In the genomic region with DNA sequence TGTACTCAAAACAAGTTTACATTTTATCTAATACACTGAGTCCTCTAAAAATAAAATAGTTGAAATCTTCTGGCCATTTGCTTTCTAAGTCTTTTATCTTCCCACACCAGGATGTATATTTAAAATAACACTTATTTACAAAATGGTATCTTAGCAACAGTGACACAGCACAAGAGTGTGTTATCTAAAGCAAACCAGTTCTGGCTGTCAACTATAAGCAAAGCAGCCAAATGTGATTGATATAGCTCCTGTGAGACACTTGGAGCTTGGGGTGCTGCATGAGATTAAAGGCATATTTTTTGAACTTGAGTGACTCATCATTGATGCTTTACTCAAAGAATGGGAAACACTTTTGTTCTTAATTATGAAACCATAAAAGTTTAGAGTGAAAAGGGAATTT, we compare ENCODE assay signal across 21 mouse cellular contexts.
DNase-seq lines count a peak whose midpoint lies in the region; ATAC-seq and TF ChIP-seq lines count a peak whose summit lies in the region.
"Had no signal": no experiment of that assay in that cellular context is flagged by ENCODE, and none has a peak within 500 bp of the region (broad histone marks: within the 10 kb centered on the region; RNA-seq: fewer than 3 reads in every experiment).

No protein-coding gene starts in this region.

- intact Hi-C loops in heart, postnatal 10 days (cut with DNase I): loop anchor here (10.0 kb wide), 1 partner anchor 155 kb away; no protein-coding TSS in a partner anchor

- no peak overlapping the region for H3K4me2 ChIP-seq in heart, embryonic 16.5 days (ENCODE audit: low read depth, low read length)
- H3K4me2 ChIP-seq: hindbrain, embryonic 14.5 days; limb, embryonic 13.5 days; liver, embryonic 12.5 days; midbrain, embryonic 12.5 days had no signal

- no peak for TF ChIP-seq CTCF in MEL (IDR thresholded peaks at IDR 0.05 in 2 of 3, conservative IDR thresholded peaks at IDR 0.05 in 1 of 3; ENCODE audit: control insufficient read depth in 1 of 3, insufficient read depth in 1 of 3, low read depth in 2 of 3, low read length in 3 of 3, poor library complexity in 1 of 3, severe bottlenecking in 1 of 3)

- no peaks in the 10 kb centered on the region for H3K36me3 ChIP-seq in heart, embryonic 10.5 days
- no peaks in the 10 kb centered on the region for H3K36me3 ChIP-seq in heart, embryonic 16.5 days (ENCODE audit: control insufficient read depth, insufficient read depth)
- H3K36me3 ChIP-seq in MEL (ENCODE audit: control insufficient read depth in 1 of 2, insufficient read depth in 2 of 2, low read length in 2 of 2): no peaks in the 10 kb centered on the region
- H3K36me3 ChIP-seq: forebrain, embryonic 10.5 days; limb, embryonic 13.5 days; liver, embryonic 12.5 days; midbrain, embryonic 12.5 days had no signal

- H3K9ac ChIP-seq in heart, embryonic 16.5 days (ENCODE audit: low read length): no peak overlapping the region
- no peak overlapping the region for H3K9ac ChIP-seq in MEL (ENCODE audit: control insufficient read depth, low read depth, low read length, poor library complexity, severe bottlenecking)
- H3K9ac ChIP-seq: hindbrain, embryonic 14.5 days; limb, embryonic 13.5 days; liver, embryonic 12.5 days; midbrain, embryonic 12.5 days had no signal

- TF ChIP-seq POLR2A in MEL (IDR thresholded peaks at IDR 0.05; ENCODE audit: control insufficient read depth in 1 of 2, insufficient read depth in 1 of 2, low read depth in 1 of 2, low read length in 2 of 2, poor library complexity in 1 of 2): no peak

- peak; percentile 78 for ATAC-seq in heart, embryonic 16.5 days (replicated peaks; ENCODE audit: extremely low read depth, insufficient read depth, low FRiP score)
- ATAC-seq: inflammation-experienced regulatory T-cells, adult 6 months; liver, embryonic 12.5 days had no signal

- no peaks in the 10 kb centered on the region; the same call in 1 of the 2 replicates for H3K4me1 ChIP-seq in heart, embryonic 10.5 days
- peaks cover 10% of the 10 kb centered on the region for H3K4me1 ChIP-seq in heart, embryonic 16.5 days (ENCODE audit: control insufficient read depth, insufficient read depth, low read length)
- no peaks in the 10 kb centered on the region for H3K4me1 ChIP-seq in MEL (ENCODE audit: control insufficient read depth in 1 of 2, insufficient read depth in 2 of 2, low read length in 2 of 2)
- H3K4me1 ChIP-seq: forebrain, embryonic 10.5 days; limb, embryonic 13.5 days; liver, embryonic 12.5 days; midbrain, embryonic 12.5 days had no signal

- no peak overlapping the region for H3K27ac ChIP-seq in heart, embryonic 10.5 days
- H3K27ac ChIP-seq in heart, embryonic 16.5 days (ENCODE audit: low read length): peak overlapping the region; percentile 52; the same call in 1 of the 2 replicates
- H3K27ac ChIP-seq in MEL (ENCODE audit: control insufficient read depth, low read depth, low read length): no peak overlapping the region
- H3K27ac ChIP-seq: forebrain, embryonic 10.5 days; hindbrain, embryonic 14.5 days; kidney, postnatal 0 days; limb, embryonic 13.5 days; liver, embryonic 12.5 days; midbrain, embryonic 12.5 days had no signal

- H3K4me3 ChIP-seq in heart, embryonic 10.5 days: no peak overlapping the region
- no peak overlapping the region for H3K4me3 ChIP-seq in heart, embryonic 16.5 days (ENCODE audit: low read length)
- H3K4me3 ChIP-seq in MEL (ENCODE audit: control insufficient read depth in 1 of 2, insufficient read depth in 1 of 2, low read depth in 2 of 2, low read length in 2 of 2): no peak overlapping the region
- H3K4me3 ChIP-seq: forebrain, embryonic 10.5 days; limb, embryonic 13.5 days; liver, embryonic 12.5 days; midbrain, embryonic 12.5 days had no signal

- no peaks in the 10 kb centered on the region for H3K9me3 ChIP-seq in heart, embryonic 10.5 days
- no peaks in the 10 kb centered on the region for H3K9me3 ChIP-seq in heart, embryonic 16.5 days (replicated peaks; ENCODE audit: control insufficient read depth, low read length)
- no peaks in the 10 kb centered on the region for H3K9me3 ChIP-seq in MEL (replicated peaks; ENCODE audit: insufficient read depth, low read length)
- H3K9me3 ChIP-seq: forebrain, embryonic 10.5 days; limb, embryonic 13.5 days; liver, embryonic 12.5 days; midbrain, embryonic 12.5 days had no signal

- no peaks in the 10 kb centered on the region for H3K27me3 ChIP-seq in heart, embryonic 10.5 days (ENCODE audit: insufficient read depth, poor library complexity, severe bottlenecking)
- H3K27me3 ChIP-seq in heart, embryonic 16.5 days (ENCODE audit: control insufficient read depth, insufficient read depth, low read length): no peaks in the 10 kb centered on the region
- H3K27me3 ChIP-seq in MEL (ENCODE audit: control insufficient read depth in 1 of 2, insufficient read depth in 2 of 2, low read length in 2 of 2): no peaks in the 10 kb centered on the region
- H3K27me3 ChIP-seq: limb, embryonic 13.5 days; liver, embryonic 12.5 days; midbrain, embryonic 12.5 days had no signal

- no peak for TF ChIP-seq EP300 in MEL (IDR thresholded peaks at IDR 0.05; ENCODE audit: low read depth in 1 of 2, low read length in 2 of 2)

- peak; percentile 15 to 43 for DNase-seq in heart, adult 18-20 months
- DNase-seq in heart, embryonic 10.5 days (ENCODE audit: low spot score): no peak
- no peak for DNase-seq in heart, postnatal 4 days
- peak; percentile 8 for DNase-seq in MEL (ENCODE audit: low read depth, low spot score)
- DNase-seq in heart, postnatal 10 days: peak; percentile 10 to 38
- DNase-seq in adrenal gland, adult 2 months: no peak
- DNase-seq: adrenal gland, adult 8-10 months; cerebellum, adult 18-20 months; cerebellum, postnatal 14 days; gastrocnemius, postnatal 10 days; kidney, adult 2 months; layer of hippocampus, adult 9-11 months; lung, adult 2 months had no signal

- no peaks in the 10 kb centered on the region for H3K79me2 ChIP-seq in MEL (ENCODE audit: control insufficient read depth, insufficient read depth, low read length, poor library complexity)

- no peak for TF ChIP-seq RAD21 in MEL (IDR thresholded peaks at IDR 0.05; ENCODE audit: low read depth, low read length)

TF ChIP-seq in MEL, 35 proteins besides CTCF, POLR2A, EP300 and RAD21:
- TF ChIP-seq E2F4 (IDR thresholded peaks at IDR 0.05; ENCODE audit: borderline replicate concordance, low read depth, low read length) (no peak), NRF1 (IDR thresholded peaks at IDR 0.05; ENCODE audit: insufficient read depth, low read depth, low read length, poor library complexity, severe bottlenecking) (no peak)

Comparison
In these comparisons a context has a peak if more than half of its experiments do, and no peak if none do; other contexts are left out.
1. DNase-seq: peak in heart, adult 18-20 months (2 of 2), MEL (single experiment) and heart, postnatal 10 days (2 of 2); none in heart, embryonic 10.5 days (single experiment), heart, postnatal 4 days (single experiment) and adrenal gland, adult 2 months (single experiment).